ENCODE assay signal across 8 mouse cellular contexts in the genomic region with DNA sequence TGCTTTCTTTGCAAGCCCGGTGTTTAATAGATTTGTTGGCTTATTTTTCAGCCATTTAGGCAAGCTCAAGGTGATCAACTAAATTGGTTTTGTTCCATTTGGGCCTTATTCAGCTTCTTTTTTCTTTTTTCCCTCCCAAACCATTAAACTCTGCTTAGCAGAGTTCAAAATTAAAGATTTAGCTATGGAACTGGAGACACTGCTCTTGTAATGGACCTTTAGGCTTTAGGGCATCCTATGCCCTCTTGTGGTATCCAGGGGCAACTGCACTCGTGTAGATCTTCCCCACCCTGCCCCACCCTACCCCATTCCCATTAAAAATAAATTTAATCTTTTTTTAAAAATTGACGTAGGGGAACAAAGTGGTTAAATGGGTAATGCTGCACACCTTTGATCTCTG. TPM values are rescaled to one million over a fixed set of nuclear protein-coding genes. Genes with fewer than 3 reads are reported as not detected.
A peak's percentile ranks its signal among the peaks of the same experiment; 100 is the strongest.
DNase-seq lines count a peak whose midpoint lies in the region; ATAC-seq lines count a peak whose summit lies in the region.

No protein-coding gene starts in this region.

- H3K9me3 ChIP-seq in neural tube, embryonic 11.5 days (ENCODE audit: control insufficient read depth, low read length), result no peaks in the 10 kb centered on the region
- no peaks in the 10 kb centered on the region for H3K9me3 ChIP-seq in heart, embryonic 12.5 days (replicated peaks)
- no peaks in the 10 kb centered on the region for H3K9me3 ChIP-seq in limb, embryonic 10.5 days (replicated peaks)
- no peaks in the 10 kb centered on the region for H3K9me3 ChIP-seq in midbrain, embryonic 14.5 days (ENCODE audit: control insufficient read depth, low read length)

- WGBS in neural tube, embryonic 11.5 days, result 59% methylated on average over 3 of the region's 3 CpGs
- WGBS in heart, embryonic 12.5 days, result 59% methylated on average over 3 of the region's 3 CpGs
- WGBS in limb, embryonic 10.5 days, result 62% methylated on average over 3 of the region's 3 CpGs
- 52% methylated on average over 3 of the region's 3 CpGs for WGBS in midbrain, embryonic 14.5 days

- no peak overlapping the region for H3K9ac ChIP-seq in neural tube, embryonic 11.5 days (ENCODE audit: low read length)
- peak overlapping the region; percentile 52; the same call in 1 of the 2 replicates for H3K9ac ChIP-seq in heart, embryonic 12.5 days
- no peak overlapping the region for H3K9ac ChIP-seq in midbrain, embryonic 14.5 days (replicated peaks; ENCODE audit: low read length)

- no peaks in the 10 kb centered on the region for H3K27me3 ChIP-seq in neural tube, embryonic 11.5 days (ENCODE audit: control insufficient read depth, insufficient read depth, low read length)
- no peaks in the 10 kb centered on the region for H3K27me3 ChIP-seq in heart, embryonic 12.5 days (replicated peaks)
- no peaks in the 10 kb centered on the region for H3K27me3 ChIP-seq in limb, embryonic 10.5 days (ENCODE audit: low read depth, poor library complexity, severe bottlenecking)
- no peaks in the 10 kb centered on the region for H3K27me3 ChIP-seq in midbrain, embryonic 14.5 days (ENCODE audit: control insufficient read depth, insufficient read depth, low read length)

- peaks cover 2% of the 10 kb centered on the region; the same call in 1 of the 2 replicates for H3K36me3 ChIP-seq in neural tube, embryonic 11.5 days (ENCODE audit: control insufficient read depth, insufficient read depth, low read length)
- peaks cover 10% of the 10 kb centered on the region; the same call in 1 of the 2 replicates for H3K36me3 ChIP-seq in heart, embryonic 12.5 days
- H3K36me3 ChIP-seq in limb, embryonic 10.5 days, result peaks cover 40% of the 10 kb centered on the region
- peaks cover 16% of the 10 kb centered on the region for H3K36me3 ChIP-seq in midbrain, embryonic 14.5 days (ENCODE audit: control insufficient read depth, insufficient read depth, low read length)

- H3K27ac ChIP-seq in neural tube, embryonic 11.5 days (ENCODE audit: low read depth, low read length), result no peak overlapping the region
- H3K27ac ChIP-seq in heart, embryonic 12.5 days (ENCODE audit: poor library complexity, severe bottlenecking), result no peak overlapping the region
- H3K27ac ChIP-seq in limb, embryonic 10.5 days, result no peak overlapping the region
- no peak overlapping the region for H3K27ac ChIP-seq in midbrain, embryonic 14.5 days (replicated peaks; ENCODE audit: low read depth, low read length)

- no peak overlapping the region for H3K4me3 ChIP-seq in neural tube, embryonic 11.5 days (ENCODE audit: low read depth, low read length)
- H3K4me3 ChIP-seq in heart, embryonic 12.5 days, result peak overlapping the region; percentile 81
- peak overlapping the region; percentile 87 for H3K4me3 ChIP-seq in limb, embryonic 10.5 days
- H3K4me3 ChIP-seq in midbrain, embryonic 14.5 days (replicated peaks; ENCODE audit: low read depth, low read length), result no peak overlapping the region

- H3K4me1 ChIP-seq in neural tube, embryonic 11.5 days (ENCODE audit: control insufficient read depth, insufficient read depth, low read length), result peaks cover 6% of the 10 kb centered on the region
- H3K4me1 ChIP-seq in heart, embryonic 12.5 days (replicated peaks), result peaks cover 19% of the 10 kb centered on the region
- peaks cover 26% of the 10 kb centered on the region for H3K4me1 ChIP-seq in limb, embryonic 10.5 days
- H3K4me1 ChIP-seq in midbrain, embryonic 14.5 days (ENCODE audit: control insufficient read depth, insufficient read depth, low read length), result peaks cover 26% of the 10 kb centered on the region

- ATAC-seq in neural tube, embryonic 11.5 days (ENCODE audit: insufficient read depth, low FRiP score, low TSS enrichment), result no peak
- no peak for ATAC-seq in heart, embryonic 12.5 days (ENCODE audit: insufficient number of reproducible peaks, low FRiP score)
- no peak for ATAC-seq in midbrain, embryonic 14.5 days (ENCODE audit: low FRiP score, low TSS enrichment)

- H3K4me2 ChIP-seq in neural tube, embryonic 11.5 days (ENCODE audit: low read depth), result no peak overlapping the region; the same call in 1 of the 2 replicates
- H3K4me2 ChIP-seq in heart, embryonic 12.5 days, result peak overlapping the region; percentile 88
- peak overlapping the region; percentile 83 for H3K4me2 ChIP-seq in midbrain, embryonic 14.5 days (ENCODE audit: low read length)

- DNase-seq in neural tube, embryonic 11.5 days (ENCODE audit: low spot score), result peak; percentile 38
- DNase-seq in neural tube, embryonic 10.5 days (ENCODE audit: extremely low spot score, low spot score), result no peak
- peak; percentile 23 for DNase-seq in cerebellum, postnatal 36 days
- DNase-seq in limb, embryonic 10.5 days (ENCODE audit: low spot score), result no peak
- peak; percentile 70 for DNase-seq in midbrain, embryonic 14.5 days
- DNase-seq in left cerebral cortex, adult 9 months (ENCODE audit: low spot score in 2 of 2), result no peak
- no peak for DNase-seq in adrenal gland, postnatal 4 days (ENCODE audit: low spot score in 2 of 2)

RNA-seq across cellular contexts. Expression of gene BC049762, which starts 2.5 kb away (rescaled TPM):
- polyA plus RNA-seq in neural tube, embryonic 11.5 days (2014; fragmentation: Nextera tagmentation; extraction: Ambion mirVana), result 0.45 and 1.4 TPM in 2 replicates
- polyA plus RNA-seq in heart, embryonic 12.5 days (2016; fragmentation: Nextera tagmentation; extraction: Ambion mirVana), result 0.47 TPM in 1 of 2 replicates, not detected in the other
- 0.91 TPM in 1 of 2 replicates, not detected in the other for polyA plus RNA-seq in limb, embryonic 10.5 days (2016; fragmentation: Nextera tagmentation; extraction: Ambion mirVana)
- 0.43 TPM in 1 of 2 replicates, not detected in the other for polyA plus RNA-seq in midbrain, embryonic 14.5 days (2014; fragmentation: Nextera tagmentation; extraction: Ambion mirVana)
- under 1 TPM; 0.37 to 0.59 TPM for total RNA-seq in adrenal gland, postnatal 4 days (2021)

RNA-seq across cellular contexts. Expression of gene Clk4, which starts 3.8 kb away (rescaled TPM):
- polyA plus RNA-seq in neural tube, embryonic 11.5 days (2014; fragmentation: Nextera tagmentation; extraction: Ambion mirVana), result 140 and 145 TPM in 2 replicates
- 82.0 and 89.6 TPM in 2 replicates for polyA plus RNA-seq in heart, embryonic 12.5 days (2016; fragmentation: Nextera tagmentation; extraction: Ambion mirVana)
- polyA plus RNA-seq in limb, embryonic 10.5 days (2016; fragmentation: Nextera tagmentation; extraction: Ambion mirVana), result 101 and 126 TPM in 2 replicates
- 144 and 159 TPM in 2 replicates for polyA plus RNA-seq in midbrain, embryonic 14.5 days (2014; fragmentation: Nextera tagmentation; extraction: Ambion mirVana)
- 100 to 1,000 TPM; 108 to 122 TPM for total RNA-seq in adrenal gland, postnatal 4 days (2021)

RNA-seq across cellular contexts. Expression of gene Col23a1, which starts 24.4 kb away (rescaled TPM):
- 9.7 and 10.9 TPM in 2 replicates for polyA plus RNA-seq in neural tube, embryonic 11.5 days (2014; fragmentation: Nextera tagmentation; extraction: Ambion mirVana)
- 16.4 and 18.9 TPM in 2 replicates for polyA plus RNA-seq in heart, embryonic 12.5 days (2016; fragmentation: Nextera tagmentation; extraction: Ambion mirVana)
- 17.0 and 24.1 TPM in 2 replicates for polyA plus RNA-seq in limb, embryonic 10.5 days (2016; fragmentation: Nextera tagmentation; extraction: Ambion mirVana)
- 1.3 and 5.4 TPM in 2 replicates for polyA plus RNA-seq in midbrain, embryonic 14.5 days (2014; fragmentation: Nextera tagmentation; extraction: Ambion mirVana)
- 10 to 100 TPM; 23.3 to 26.0 TPM for total RNA-seq in adrenal gland, postnatal 4 days (2021)

RNA-seq across cellular contexts. Expression of gene Gm12569, which starts 45.1 kb away (rescaled TPM):
- polyA plus RNA-seq in neural tube, embryonic 11.5 days (2014; fragmentation: Nextera tagmentation; extraction: Ambion mirVana), result not detected in 2 replicates
- not detected in 2 replicates for polyA plus RNA-seq in heart, embryonic 12.5 days (2016; fragmentation: Nextera tagmentation; extraction: Ambion mirVana)
- polyA plus RNA-seq in limb, embryonic 10.5 days (2016; fragmentation: Nextera tagmentation; extraction: Ambion mirVana), result not detected in 2 replicates
- polyA plus RNA-seq in midbrain, embryonic 14.5 days (2014; fragmentation: Nextera tagmentation; extraction: Ambion mirVana), result not detected in 2 replicates
- not detected for total RNA-seq in adrenal gland, postnatal 4 days (2021)

Comparison
In these comparisons a context has a peak if more than half of its experiments do, and no peak if none do; other contexts are left out.
1. DNase-seq: peak in neural tube, embryonic 11.5 days (single experiment), cerebellum, postnatal 36 days (2 of 2) and midbrain, embryonic 14.5 days (single experiment); none in neural tube, embryonic 10.5 days (single experiment), limb, embryonic 10.5 days (single experiment), left cerebral cortex, adult 9 months (0 of 2) and adrenal gland, postnatal 4 days (0 of 2).
2. H3K4me3 ChIP-seq: peak in heart, embryonic 12.5 days (single experiment) and limb, embryonic 10.5 days (single experiment); none in neural tube, embryonic 11.5 days (single experiment) and midbrain, embryonic 14.5 days (single experiment).